Mouse (Mus musculus): ENCODE results near the gene Gm43720. TPM values are rescaled to one million over a fixed set of nuclear protein-coding genes. Genes with fewer than 3 reads are reported as not detected.

The Gm43720 gene
- total and polyA plus RNA-seq, 2 experiments from 2014 or later, result 0.07 TPM; not detected in 1

GRCm38 (mm10) chr5:138267114-138267513 is 12.6 kb downstream of the Gm43720 start:
- H3K9me3 ChIP-seq (replicated peaks; ENCODE audit: control insufficient read depth, low read length), result no peaks in the 10 kb centered on the region
- TF ChIP-seq EP300 (IDR thresholded peaks at IDR 0.05; ENCODE audit: low read depth), result no peak
- no peak for TF ChIP-seq CTCF (IDR thresholded peaks at IDR 0.05; ENCODE audit: low read depth)
- H3K36me3 ChIP-seq (replicated peaks; ENCODE audit: control insufficient read depth, insufficient read depth, low read length), result 0 out of 2 replicates have a peak, but pooled peaks cover 2% of the 10 kb centered on the region
- no peak for DNase-seq (ENCODE audit: low spot score)
- no peak for ATAC-seq (ENCODE audit: insufficient read depth, low read depth)
- H3K4me1 ChIP-seq (ENCODE audit: control insufficient read depth, insufficient read depth), result peaks cover 8% of the 10 kb centered on the region; the same call in 1 of the 2 replicates
- peaks cover 12% of the 10 kb centered on the region for H3K27me3 ChIP-seq (ENCODE audit: control insufficient read depth, insufficient read depth, low read length)
- no peak overlapping the region for H3K4me2 ChIP-seq (ENCODE audit: low read depth, low read length)
- H3K27ac ChIP-seq (ENCODE audit: low read depth), result no peak overlapping the region
- H3K9ac ChIP-seq (replicated peaks; ENCODE audit: low read depth, low read length), result no peak overlapping the region
- WGBS, result 77% methylated on average over 3 of the region's 3 CpGs
- no peak overlapping the region for H3K4me3 ChIP-seq (ENCODE audit: low read depth, low read length)

- Histone ChIP-seq H3K27me3 (ENCODE audit: control insufficient read depth, insufficient read depth, low read length) (no peaks in the 10 kb centered on the region; the same call in 1 of the 2 replicates), H3K9ac (replicated peaks; ENCODE audit: low read depth, low read length) (no peak overlapping the region), H3K27ac (ENCODE audit: low read depth) (no peak overlapping the region), H3K4me2 (ENCODE audit: low read depth, low read length) (no peak overlapping the region), H3K4me3 (ENCODE audit: low read depth, low read length) (no peak overlapping the region), H3K9me3 (replicated peaks; ENCODE audit: control insufficient read depth, low read length) (no peaks in the 10 kb centered on the region), H3K36me3 (replicated peaks; ENCODE audit: control insufficient read depth, insufficient read depth, low read length) (peaks cover 14% of the 10 kb centered on the region), H3K4me1 (ENCODE audit: control insufficient read depth, insufficient read depth) (peaks cover 8% of the 10 kb centered on the region; the same call in 1 of the 2 replicates)
- 86% methylated on average over 4 of the region's 4 CpGs for WGBS
- no peak for DNase-seq (ENCODE audit: low spot score)
- TF ChIP-seq EP300 (IDR thresholded peaks at IDR 0.05; ENCODE audit: low read depth) (no peak), CTCF (IDR thresholded peaks at IDR 0.05; ENCODE audit: low read depth) (no peak)
- ATAC-seq (ENCODE audit: insufficient read depth, low read depth), result no peak
These were observed 14.0 kb downstream of the Gm43720 start for GRCm38 (mm10) chr5:138265712-138266111.

GRCm38 (mm10) chr5:138264207-138264578 is 15.6 kb downstream of the Gm43720 start:
- Histone ChIP-seq H3K4me2 (ENCODE audit: low read depth, low read length) (peak overlapping the region; percentile 98), H3K27me3 (ENCODE audit: control insufficient read depth, insufficient read depth, low read length) (no peaks in the 10 kb centered on the region), H3K9me3 (replicated peaks; ENCODE audit: control insufficient read depth, low read length) (no peaks in the 10 kb centered on the region), H3K9ac (replicated peaks; ENCODE audit: low read depth, low read length) (peak overlapping the region; percentile 79), H3K4me3 (ENCODE audit: low read depth, low read length) (peak overlapping the region; percentile 85), H3K27ac (ENCODE audit: low read depth) (0 out of 2 replicates have a peak overlapping the region, but pooled peaks have one; percentile 53), H3K36me3 (replicated peaks; ENCODE audit: control insufficient read depth, insufficient read depth, low read length) (peaks cover 29% of the 10 kb centered on the region), H3K4me1 (ENCODE audit: control insufficient read depth, insufficient read depth) (peaks cover 8% of the 10 kb centered on the region; the same call in 1 of the 2 replicates)
- ATAC-seq (ENCODE audit: insufficient read depth, low read depth) (no peak), DNase-seq (ENCODE audit: low spot score) (no peak)
- 12% methylated on average over 6 of the region's 6 CpGs for WGBS
- TF ChIP-seq EP300 (IDR thresholded peaks at IDR 0.05; ENCODE audit: low read depth), result no peak
- no peak for TF ChIP-seq CTCF (IDR thresholded peaks at IDR 0.05; ENCODE audit: low read depth)

- Histone ChIP-seq H3K36me3 (replicated peaks; ENCODE audit: control insufficient read depth, insufficient read depth, low read length) (peaks cover 31% of the 10 kb centered on the region), H3K4me3 (ENCODE audit: low read depth, low read length) (peak within 1 kb of the TSS; percentile 85), H3K27me3 (ENCODE audit: control insufficient read depth, insufficient read depth, low read length) (no peaks in the 10 kb centered on the region), H3K9me3 (replicated peaks; ENCODE audit: control insufficient read depth, low read length) (no peaks in the 10 kb centered on the region), H3K9ac (replicated peaks; ENCODE audit: low read depth, low read length) (peak within 1 kb of the TSS; percentile 79), H3K27ac (ENCODE audit: low read depth) (peak within 1 kb of the TSS; percentile 53), H3K4me2 (ENCODE audit: low read depth, low read length) (peak within 1 kb of the TSS; percentile 98), H3K4me1 (ENCODE audit: control insufficient read depth, insufficient read depth) (peaks cover 8% of the 10 kb centered on the region; the same call in 1 of the 2 replicates)
- WGBS, result under 1% methylated on average over 67 of the region's 71 CpGs
- ATAC-seq (ENCODE audit: insufficient read depth, low read depth), result peak; percentile 89
- DNase-seq (ENCODE audit: low spot score), result peak; percentile 87
- peak; percentile 22; the same call in 1 of the 2 replicates for TF ChIP-seq EP300 (IDR thresholded peaks at IDR 0.05; ENCODE audit: low read depth)
- no peak for TF ChIP-seq CTCF (IDR thresholded peaks at IDR 0.05; ENCODE audit: low read depth)
These were observed 16.2 kb downstream of the Gm43720 start, which contains the start of gene BC037034 for GRCm38 (mm10) chr5:138263260-138264206. Gene BC037034 (minus strand): TSS chr5:138264033.

GRCm38 (mm10) chr5:138262582-138263240 is 17.0 kb downstream of the Gm43720 start:
- Histone ChIP-seq H3K9ac (replicated peaks; ENCODE audit: low read depth, low read length) (peak overlapping the region; percentile 79), H3K4me2 (ENCODE audit: low read depth, low read length) (peak overlapping the region; percentile 98), H3K9me3 (replicated peaks; ENCODE audit: control insufficient read depth, low read length) (no peaks in the 10 kb centered on the region), H3K27me3 (ENCODE audit: control insufficient read depth, insufficient read depth, low read length) (no peaks in the 10 kb centered on the region), H3K27ac (ENCODE audit: low read depth) (no peak overlapping the region), H3K36me3 (replicated peaks; ENCODE audit: control insufficient read depth, insufficient read depth, low read length) (peaks cover 31% of the 10 kb centered on the region), H3K4me3 (ENCODE audit: low read depth, low read length) (peak overlapping the region; percentile 85), H3K4me1 (ENCODE audit: control insufficient read depth, insufficient read depth) (peaks cover 8% of the 10 kb centered on the region; the same call in 1 of the 2 replicates)
- 53% methylated on average over 18 of the region's 18 CpGs for WGBS
- ATAC-seq (ENCODE audit: insufficient read depth, low read depth) (no peak), DNase-seq (ENCODE audit: low spot score) (no peak)
- TF ChIP-seq CTCF (IDR thresholded peaks at IDR 0.05; ENCODE audit: low read depth) (no peak), EP300 (IDR thresholded peaks at IDR 0.05; ENCODE audit: low read depth) (no peak)

All from heart, postnatal 0 days (tissue).